Mouse (Mus musculus): ENCODE data around the gene Snx9. TPM values are rescaled to one million over a fixed set of nuclear protein-coding genes. Genes with fewer than 3 reads are reported as not detected.

The Snx9 gene
- total RNA-seq, 2 experiments from 2014 or later = 21.0 to 23.9 TPM

GRCm38 (mm10) chr17:5839549-5840240 is 1.4 kb upstream of the Snx9 start:
- intact Hi-C loops (cut with DNase I; ENCODE audit: low total_unique reads) = no loop called here
- DNase-seq = no peak

- intact Hi-C loops (cut with DNase I; ENCODE audit: low total_unique reads) = no loop called here
- DNase-seq = no peak
These were observed 490 bp upstream of the Snx9 start for GRCm38 (mm10) chr17:5840550-5841127.

GRCm38 (mm10) chr17:5841943-5842273 is 779 bp downstream of the Snx9 start:
- no peak for DNase-seq
- intact Hi-C loops (cut with DNase I; ENCODE audit: low total_unique reads) = no loop called here

- intact Hi-C loops (cut with DNase I; ENCODE audit: low total_unique reads) = no loop called here
- no peak for DNase-seq
These were observed 2.0 kb downstream of the Snx9 start for GRCm38 (mm10) chr17:5842988-5843640.

DNA sequence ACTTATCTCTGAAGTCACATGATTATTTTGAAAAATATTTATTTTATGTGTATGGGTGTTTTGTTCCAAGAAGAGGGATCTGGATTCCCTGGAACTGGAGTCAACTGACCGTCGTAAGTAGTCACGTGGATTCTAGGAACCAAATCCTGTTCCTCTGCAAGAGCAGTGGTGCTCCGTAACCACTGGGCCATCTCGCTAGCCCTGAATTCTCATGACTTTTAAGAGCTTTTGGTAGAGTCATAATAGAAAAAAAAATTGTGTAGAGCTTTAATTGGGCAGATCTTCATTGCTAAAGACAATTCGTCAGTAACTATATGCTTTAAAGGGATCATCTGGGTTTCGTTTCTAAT is 2.5 kb downstream of the Snx9 start:
- intact Hi-C loops (cut with DNase I; ENCODE audit: low total_unique reads) = no loop called here
- DNase-seq = no peak

DNA sequence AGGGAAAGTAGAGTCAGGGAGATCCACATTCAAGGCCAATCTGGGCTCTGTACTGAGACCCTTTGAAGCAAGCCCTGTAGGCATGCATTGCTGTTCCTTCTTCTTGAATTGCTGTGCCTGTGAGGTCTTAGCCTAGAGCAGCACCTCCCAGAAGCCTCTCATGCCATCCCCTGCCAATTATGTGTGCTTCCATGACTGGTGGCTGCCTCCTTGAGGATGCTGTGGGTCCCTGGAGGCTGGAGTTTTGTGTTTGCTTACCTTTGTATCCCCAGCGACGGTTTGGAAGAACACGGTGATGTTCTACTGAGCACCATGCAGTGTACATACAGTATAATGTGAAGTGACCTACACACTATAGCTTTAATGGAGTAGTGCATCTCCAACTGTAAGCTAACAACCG is 4.2 kb downstream of the Snx9 start:
- intact Hi-C loops (cut with DNase I; ENCODE audit: low total_unique reads) = no loop called here
- DNase-seq = no peak

DNA sequence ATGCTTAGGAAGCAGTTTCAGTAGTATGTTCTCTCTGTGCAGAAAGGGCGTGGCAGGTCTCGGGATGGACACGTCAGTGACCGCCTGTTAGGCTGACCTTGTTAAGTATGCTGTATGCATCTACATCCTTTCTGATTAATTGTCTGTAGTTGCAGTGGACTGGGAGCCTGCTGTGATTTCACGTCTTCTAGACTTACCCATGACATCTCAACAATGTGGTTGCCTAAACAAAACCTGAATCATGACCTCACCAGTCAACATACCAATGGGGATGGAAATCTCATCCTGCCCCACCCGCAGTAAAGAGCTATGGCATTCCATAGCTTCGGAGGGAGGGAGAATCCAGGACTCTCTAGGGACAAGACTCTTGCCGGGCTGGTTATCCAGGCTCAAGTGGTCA is 5.0 kb downstream of the Snx9 start:
- no peak for DNase-seq
- intact Hi-C loops (cut with DNase I; ENCODE audit: low total_unique reads) = no loop called here

GRCm38 (mm10) chr17:5848706-5849415 is 7.7 kb downstream of the Snx9 start:
- no peak for DNase-seq
- intact Hi-C loops (cut with DNase I; ENCODE audit: low total_unique reads) = no loop called here

GRCm38 (mm10) chr17:5849421-5849910 is 8.3 kb downstream of the Snx9 start:
- peak; percentile 74 for DNase-seq
- intact Hi-C loops (cut with DNase I; ENCODE audit: low total_unique reads) = no loop called here

DNA sequence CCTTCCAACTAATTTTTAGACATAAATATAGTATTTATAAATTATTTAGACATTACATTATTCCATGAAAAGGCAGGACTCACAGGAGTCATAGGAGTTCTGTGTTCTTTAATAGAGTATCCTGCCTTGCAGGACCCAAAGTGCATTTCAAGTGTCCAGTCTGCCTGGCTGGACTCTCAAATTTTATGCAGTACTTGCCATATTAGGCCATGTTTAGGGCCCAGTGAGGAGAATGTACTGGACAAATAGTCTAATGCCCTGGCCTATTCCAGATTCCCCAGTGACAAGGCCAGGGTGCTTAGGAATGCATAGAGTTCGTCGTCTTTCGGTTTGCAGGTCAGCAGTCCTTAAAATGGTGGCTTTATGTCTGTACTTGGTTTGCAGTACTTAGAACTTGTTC is 8.9 kb downstream of the Snx9 start:
- intact Hi-C loops (cut with DNase I; ENCODE audit: low total_unique reads) = no loop called here
- DNase-seq = no peak

DNA sequence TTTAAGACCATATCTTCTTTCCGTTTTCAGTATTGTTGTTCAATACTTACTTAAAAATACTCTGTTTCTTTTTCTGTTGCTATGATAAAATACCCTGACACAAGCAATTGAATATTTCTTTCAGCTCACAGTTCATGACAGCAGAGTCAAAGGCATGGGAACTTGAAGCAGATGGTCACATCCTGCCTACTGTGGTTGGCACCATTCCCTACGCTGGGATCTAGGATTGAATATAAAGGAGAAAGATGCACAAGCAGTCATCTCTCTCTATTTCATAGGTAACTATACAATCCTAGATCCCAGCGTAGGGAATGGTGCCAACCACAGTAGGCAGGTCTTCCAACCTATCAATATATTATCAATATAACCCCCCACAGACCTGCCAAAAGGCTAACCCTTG is 9.3 kb downstream of the Snx9 start:
- DNase-seq = no peak
- intact Hi-C loops (cut with DNase I; ENCODE audit: low total_unique reads) = no loop called here

- DNase-seq = peak; percentile 66
- intact Hi-C loops (cut with DNase I; ENCODE audit: low total_unique reads) = no loop called here
These were observed 12.8 kb downstream of the Snx9 start for GRCm38 (mm10) chr17:5853936-5854335.

DNA sequence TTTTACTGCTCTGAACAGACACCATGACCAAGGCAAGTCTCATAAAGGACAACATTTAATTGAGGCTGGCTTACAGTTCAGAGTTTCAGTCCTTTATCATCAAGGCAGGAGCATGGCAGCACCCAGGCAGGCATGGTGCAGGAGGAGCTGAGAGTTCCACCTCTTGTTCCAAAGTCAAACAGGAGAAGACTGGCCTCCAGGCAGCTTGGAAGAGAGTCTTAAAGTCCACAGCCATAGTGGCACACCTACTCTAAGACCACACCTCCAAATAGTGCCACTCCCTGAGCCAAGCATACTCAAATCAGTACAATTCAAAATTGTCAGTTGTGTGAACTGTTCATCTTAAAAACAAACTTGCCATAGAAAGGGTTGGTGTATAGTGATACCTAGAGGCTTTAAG is 14.4 kb downstream of the Snx9 start:
- intact Hi-C loops (cut with DNase I; ENCODE audit: low total_unique reads) = no loop called here
- DNase-seq = no peak

DNA sequence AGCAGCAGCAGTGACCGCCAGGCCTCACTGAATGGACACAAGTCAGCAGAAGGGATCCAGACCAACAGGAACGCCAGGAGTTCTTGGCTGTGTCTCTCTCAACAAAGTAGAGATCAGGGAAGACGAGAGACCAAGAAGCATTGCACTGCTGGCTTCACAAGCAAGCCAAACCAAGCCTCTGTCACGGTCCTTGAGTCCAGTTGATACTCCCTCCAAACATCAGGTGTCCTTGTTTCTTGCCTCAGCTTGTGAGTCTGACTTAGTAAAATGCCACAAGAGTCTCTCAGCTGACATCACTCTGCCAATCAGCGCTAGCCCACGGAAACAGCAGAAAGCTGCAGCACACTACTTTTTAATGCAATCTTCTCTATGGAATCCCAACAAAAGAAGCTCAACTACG is 15.3 kb downstream of the Snx9 start:
- intact Hi-C loops (cut with DNase I; ENCODE audit: low total_unique reads) = no loop called here

DNA sequence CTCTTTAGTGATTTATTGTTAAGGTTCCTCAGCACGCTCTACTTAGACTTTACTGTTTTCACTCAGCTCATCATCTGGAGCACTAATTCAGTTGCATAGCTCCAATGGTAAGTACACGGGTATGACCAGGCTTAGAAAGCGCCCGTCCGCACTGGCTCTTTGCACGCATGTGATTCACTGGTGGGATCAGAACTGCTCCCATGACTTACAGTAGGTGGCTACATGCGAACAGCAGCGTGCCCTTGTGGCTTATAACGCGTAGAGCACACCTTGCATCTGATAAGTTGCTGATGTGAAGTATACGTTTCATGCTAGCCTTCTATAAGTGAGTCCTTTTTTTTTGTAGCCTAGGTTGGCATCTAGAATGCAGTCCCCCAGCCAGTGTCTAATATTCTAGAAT is 16.1 kb downstream of the Snx9 start:
- intact Hi-C loops (cut with DNase I; ENCODE audit: low total_unique reads) = no loop called here

More for the DNA sequence above, 15.3 kb downstream of the Snx9 start:
- no peak for DNase-seq

GRCm38 (mm10) chr17:5858209-5858608 is 17.1 kb downstream of the Snx9 start:
- no peak for DNase-seq
- intact Hi-C loops (cut with DNase I; ENCODE audit: low total_unique reads) = no loop called here

More for the DNA sequence above, 16.1 kb downstream of the Snx9 start:
- DNase-seq = no peak

GRCm38 (mm10) chr17:5862285-5862684 is 21.2 kb downstream of the Snx9 start:
- intact Hi-C loops (cut with DNase I; ENCODE audit: low total_unique reads) = no loop called here
- DNase-seq = no peak

DNA sequence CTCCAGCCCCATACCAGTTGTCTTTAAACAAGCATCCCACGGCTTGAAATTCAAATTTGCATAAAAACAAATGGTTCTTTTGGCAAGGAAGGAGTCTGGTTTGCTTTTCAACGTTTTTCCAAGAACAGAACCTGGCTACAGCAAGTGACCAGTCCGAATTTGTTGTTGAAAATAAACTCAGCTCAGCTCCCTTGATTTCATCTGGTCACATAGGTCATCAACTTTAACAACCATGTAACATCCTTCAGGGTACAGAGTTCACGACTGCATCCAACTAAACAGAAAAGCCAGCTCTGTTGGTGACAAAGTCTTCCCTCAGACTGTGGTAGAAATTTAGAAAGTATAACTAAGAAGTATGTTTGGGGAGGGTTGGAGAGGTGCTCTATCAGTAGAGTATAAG is 21.7 kb downstream of the Snx9 start:
- intact Hi-C loops (cut with DNase I; ENCODE audit: low total_unique reads) = no loop called here
- no peak for DNase-seq

GRCm38 (mm10) chr17:5863745-5864144 is 22.6 kb downstream of the Snx9 start:
- intact Hi-C loops (cut with DNase I; ENCODE audit: low total_unique reads) = no loop called here
- DNase-seq = no peak

DNA sequence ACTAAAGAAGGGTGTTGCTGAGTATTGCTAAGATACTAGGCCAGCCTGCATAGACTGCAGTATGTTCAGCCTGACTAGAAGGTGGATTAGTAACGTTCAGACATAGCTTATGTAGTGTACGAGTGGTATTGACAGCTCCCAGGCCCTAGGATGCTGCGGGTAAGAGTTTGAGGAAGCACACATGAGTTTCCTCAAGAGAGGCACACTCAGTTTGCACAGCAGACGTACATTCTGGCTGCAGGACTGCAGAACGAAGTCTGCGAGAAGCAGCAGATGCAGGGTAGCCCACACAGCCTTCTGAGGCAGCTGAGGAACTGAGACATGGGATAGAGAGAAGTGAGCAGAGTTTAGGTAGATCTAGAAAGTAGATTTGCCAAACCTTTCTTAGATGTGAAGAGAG is 26.3 kb downstream of the Snx9 start:
- intact Hi-C loops (cut with DNase I; ENCODE audit: low total_unique reads) = no loop called here
- DNase-seq = no peak

Data from gastrocnemius, postnatal 14 days (tissue).